Mouse (Mus musculus): ENCODE results near the gene 2210010C04Rik.
"Not testable (repeated sequence)": the region's sequence is repeated elsewhere in the genome, so short reads cannot be mapped to it uniquely, and the experiment has no call there.

The 2210010C04Rik gene

GRCm38 (mm10) chr6:41018629-41019028, 16.7 kb downstream of the 2210010C04Rik start:
- no peak for DNase-seq

- DNase-seq: no peak
Measured at GRCm38 (mm10) chr6:41015065-41015464, 20.2 kb downstream of the 2210010C04Rik start.

GRCm38 (mm10) chr6:40999379-40999778, 35.9 kb downstream of the 2210010C04Rik start, which contains the start of gene Gm2663:
Gene Gm2663 (minus strand): TSS chr6:40999479.
- not testable (repeated sequence) for DNase-seq
